Mouse (Mus musculus) thymus, adult 2 months (tissue): ENCODE results near the gene Sap30l.

ENCODE experiments used
- CTCF ChIP-seq: fragments of 200-500 bp; IDR thresholded peaks from 2 replicates; pipeline ENCODE4 v1.5.1; 2012; ENCODE audit warnings: mild to moderate bottlenecking, control low read depth, low read length, moderate library complexity, borderline replicate concordance; ENCODE audit not compliant: control insufficient read depth, poor library complexity, insufficient read depth; ENCODE audit errors: extremely low read depth
- POLR2A ChIP-seq: fragments of 200-500 bp; IDR thresholded peaks from 2 replicates; pipeline ENCODE4 v1.6.1; 2012; ENCODE audit warnings: mild to moderate bottlenecking, low read length, control low read depth, moderate library complexity; ENCODE audit not compliant: control insufficient read depth, poor library complexity, insufficient read depth; ENCODE audit errors: extremely low read depth

DNA sequence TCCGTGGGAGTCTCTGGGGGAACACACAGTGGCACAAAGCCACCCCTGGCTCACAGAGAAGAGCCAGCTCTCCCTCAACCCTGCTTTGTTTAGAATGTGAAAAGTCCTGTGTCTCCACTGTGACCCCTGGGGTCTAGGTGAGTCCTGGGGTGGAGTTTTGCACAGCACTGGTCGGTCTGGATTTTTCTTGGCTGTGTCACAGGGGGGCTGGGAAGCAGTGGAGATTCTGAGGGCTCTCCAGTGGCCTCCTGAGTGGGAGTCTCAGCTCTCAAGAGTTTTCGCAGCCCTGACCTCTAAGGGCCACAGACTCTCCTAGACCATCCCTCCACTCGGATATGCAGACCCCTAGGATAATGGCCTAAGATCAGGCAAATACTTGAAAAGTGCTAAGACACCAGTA, 56.3 kb downstream of the Sap30l start:
- TF ChIP-seq CTCF (no peak), POLR2A (no peak)
